Mouse (Mus musculus) embryo, embryonic 10 days (tissue): Measurements from ENCODE around the gene Kctd19.
A peak's percentile ranks its signal among the peaks of the same experiment; 100 is the strongest.

Experiments used
- DNase-seq: peaks from one replicate; pipeline ENCODE4 v3.0.0-alpha.2; 2015; ENCODE audit warnings: low spot score

Gene Kctd19

GRCm38 (mm10) chr8:105422006-105422405, 8.7 kb upstream of the Kctd19 start:
- DNase-seq, result no peak

- DNase-seq, result no peak
These were observed 6.5 kb upstream of the Kctd19 start for GRCm38 (mm10) chr8:105419800-105420199.

DNA sequence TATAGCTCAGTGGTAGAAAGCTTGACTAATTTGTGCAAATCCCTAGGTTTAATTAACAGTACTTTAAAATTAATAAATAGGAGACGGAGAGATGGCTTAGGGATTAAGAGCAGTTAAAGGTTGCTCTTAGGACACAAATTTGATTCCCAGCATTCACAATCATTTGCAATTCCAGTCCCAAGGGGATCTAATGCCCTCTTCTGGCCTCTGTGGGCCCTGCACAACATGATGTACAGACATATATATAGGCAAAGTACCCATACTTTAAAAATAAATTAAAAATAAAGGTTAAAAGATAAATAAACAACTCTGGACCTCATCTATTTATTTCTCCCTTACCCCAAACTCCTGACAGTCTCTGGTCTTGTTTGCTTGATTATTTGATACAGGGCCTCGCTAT, 5.7 kb upstream of the Kctd19 start:
- no peak for DNase-seq

- DNase-seq, result no peak
These were observed 3.4 kb downstream of the Kctd19 start for GRCm38 (mm10) chr8:105409947-105410346.

DNA sequence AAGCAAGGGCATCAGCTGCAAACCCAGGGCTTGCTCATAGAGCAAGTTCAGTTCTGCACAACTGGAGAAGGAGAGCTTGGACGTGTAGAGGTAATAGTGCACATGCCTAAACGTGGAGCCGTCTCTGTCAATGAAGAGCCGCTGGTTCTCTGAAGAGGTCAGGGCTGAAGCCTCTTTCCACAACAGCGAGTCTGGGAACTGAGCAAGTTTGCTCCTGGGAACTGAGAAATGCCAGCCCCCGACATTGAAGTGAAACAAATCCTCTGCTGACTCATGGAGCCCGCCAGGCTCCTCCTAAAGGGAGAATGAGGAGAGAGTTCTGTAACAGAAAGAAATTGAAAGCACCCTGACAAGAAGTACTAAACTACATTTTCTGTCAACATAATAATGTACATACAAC, 5.0 kb downstream of the Kctd19 start:
- DNase-seq, result no peak

DNA sequence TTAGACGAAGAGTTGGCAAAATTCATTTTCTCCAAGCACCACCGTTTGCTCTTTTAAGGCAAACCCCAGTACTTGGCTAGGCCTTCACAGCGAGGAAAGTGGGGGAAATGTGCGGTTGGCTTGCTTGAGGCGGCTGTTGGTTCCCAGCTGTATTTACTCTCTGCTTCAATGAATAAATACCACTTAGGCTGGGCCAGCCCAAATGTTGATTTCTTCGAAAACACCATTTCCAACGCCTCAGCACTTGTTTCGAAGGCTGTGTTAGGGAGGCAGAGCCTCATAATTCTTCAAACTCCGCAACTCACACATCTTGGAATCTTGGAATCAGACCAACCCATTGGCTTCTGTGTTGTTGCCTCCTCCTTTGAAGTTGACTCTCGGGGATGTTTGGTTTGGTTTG, 6.9 kb downstream of the Kctd19 start:
- DNase-seq, result no peak

GRCm38 (mm10) chr8:105404496-105404895, 8.8 kb downstream of the Kctd19 start:
- no peak for DNase-seq

DNA sequence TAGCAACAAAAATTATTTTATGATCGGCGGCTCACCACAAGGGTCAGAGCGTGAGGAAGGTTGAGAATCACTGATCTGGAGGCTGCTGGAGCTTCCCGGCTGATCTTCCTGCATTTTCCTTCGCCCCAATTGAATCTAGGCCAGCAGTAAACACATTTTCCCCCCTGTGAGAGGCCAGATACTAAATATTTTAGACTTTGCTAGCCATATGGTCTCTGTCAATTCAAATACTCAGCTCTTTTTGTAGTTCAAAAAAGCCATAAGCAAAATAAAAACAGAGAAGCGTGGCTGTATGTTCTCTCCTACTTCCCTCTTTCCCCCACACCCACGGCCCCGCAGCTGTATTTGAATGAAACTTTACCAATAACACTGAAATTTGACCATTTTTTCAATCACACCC, 9.8 kb downstream of the Kctd19 start:
- no peak for DNase-seq

DNA sequence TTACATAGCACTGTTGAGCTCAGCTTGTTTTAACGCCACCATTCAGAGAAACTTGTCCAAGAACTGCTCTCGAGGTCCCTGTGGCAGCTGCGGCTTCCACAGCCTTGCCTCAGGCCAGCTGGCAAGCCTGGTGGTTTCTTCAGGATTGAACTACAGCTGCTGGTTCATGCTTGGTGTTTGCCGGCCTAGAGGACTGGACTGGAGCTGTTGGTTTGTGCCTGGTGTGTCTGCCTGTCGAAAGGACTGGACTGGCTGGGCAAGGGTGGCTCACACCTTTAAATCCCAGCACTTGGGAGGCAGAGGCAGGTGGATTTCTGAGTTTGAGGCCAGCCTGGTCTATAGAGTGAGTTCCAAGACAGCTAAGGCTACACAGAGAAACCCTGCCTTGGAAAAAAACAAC, 13.3 kb downstream of the Kctd19 start:
- DNase-seq, result no peak

DNA sequence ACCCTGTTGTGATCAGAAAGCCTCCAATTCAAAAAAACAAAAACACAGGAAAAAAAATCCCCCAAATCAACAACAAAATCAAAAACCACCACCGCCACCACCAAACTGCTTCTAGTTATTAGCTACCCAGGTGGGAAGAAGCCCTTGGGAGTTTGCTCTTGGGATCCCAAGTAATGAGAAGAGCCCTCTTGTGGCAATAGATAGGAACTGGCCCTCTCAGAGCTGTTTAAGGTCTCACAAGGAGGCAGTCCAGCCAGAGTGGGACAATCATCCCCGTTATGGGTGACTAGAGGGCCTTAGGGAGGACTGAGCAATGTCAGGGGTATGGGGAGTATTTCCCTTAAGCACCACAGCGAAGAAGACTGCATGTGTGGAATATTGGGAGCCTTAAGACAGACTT, 15.6 kb downstream of the Kctd19 start:
- peak; percentile 62 for DNase-seq

- no peak for DNase-seq
These were observed 19.4 kb downstream of the Kctd19 start for GRCm38 (mm10) chr8:105393915-105394314.

DNA sequence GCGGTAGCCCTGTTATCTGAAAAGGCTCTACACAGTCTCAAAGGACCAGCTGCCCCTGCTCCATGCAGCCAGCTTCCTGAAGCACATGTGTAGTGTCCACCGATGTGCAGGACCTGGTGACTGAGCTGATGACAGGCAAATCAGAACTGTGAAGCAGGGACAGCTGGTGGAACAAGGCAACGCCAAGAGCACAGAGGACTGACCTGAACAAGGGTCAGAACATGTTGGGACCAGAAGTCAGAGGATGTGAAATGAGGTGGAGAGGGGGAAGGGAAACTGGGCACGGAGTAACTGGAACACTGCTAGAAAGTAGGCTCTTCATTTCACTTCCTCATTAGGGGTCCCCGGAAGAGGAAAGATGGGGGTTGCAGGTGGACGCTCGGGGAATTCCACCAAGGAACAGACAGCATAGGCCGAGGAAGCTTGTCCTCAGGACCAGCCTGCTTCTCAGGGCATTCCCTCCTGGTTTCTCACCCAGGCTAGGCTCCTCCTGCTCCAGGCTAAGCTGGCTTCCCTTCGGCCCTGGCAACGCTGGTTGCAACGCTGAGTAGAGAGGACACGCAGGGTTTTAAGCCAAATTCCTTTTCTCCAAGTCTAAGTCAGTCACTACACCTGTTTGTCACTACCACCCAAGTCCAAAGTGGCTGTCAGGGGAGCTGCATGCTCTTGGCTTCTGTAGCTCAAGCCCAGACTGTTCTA, 20.1 kb downstream of the Kctd19 start:
- DNase-seq, result no peak

- no peak for DNase-seq
These were observed 24.2 kb downstream of the Kctd19 start for GRCm38 (mm10) chr8:105389096-105389495.

GRCm38 (mm10) chr8:105387151-105387550, 26.2 kb downstream of the Kctd19 start:
- no peak for DNase-seq

- no peak for DNase-seq
These were observed 29.2 kb downstream of the Kctd19 start for GRCm38 (mm10) chr8:105384070-105384469.

DNA sequence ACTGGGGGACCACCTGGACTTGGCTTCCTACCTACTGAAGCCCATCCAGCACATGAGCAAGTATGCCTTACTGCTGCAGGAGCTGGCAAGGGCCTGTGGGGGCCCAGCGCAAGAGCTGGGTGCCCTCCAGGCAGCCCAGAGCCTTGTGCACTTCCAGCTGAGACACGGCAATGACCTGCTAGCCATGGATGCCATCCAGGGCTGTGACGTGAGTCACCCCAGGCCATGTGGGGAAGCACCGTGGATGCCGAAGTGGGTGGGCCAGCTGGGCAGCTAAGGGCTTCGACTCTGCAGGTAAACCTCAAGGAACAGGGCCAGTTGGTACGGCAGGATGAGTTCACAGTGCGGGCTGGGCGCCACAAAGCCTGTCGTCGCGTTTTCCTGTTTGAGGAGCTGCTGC, 33.0 kb downstream of the Kctd19 start:
- no peak for DNase-seq

- no peak for DNase-seq
These were observed 34.6 kb downstream of the Kctd19 start for GRCm38 (mm10) chr8:105378673-105379072.

DNA sequence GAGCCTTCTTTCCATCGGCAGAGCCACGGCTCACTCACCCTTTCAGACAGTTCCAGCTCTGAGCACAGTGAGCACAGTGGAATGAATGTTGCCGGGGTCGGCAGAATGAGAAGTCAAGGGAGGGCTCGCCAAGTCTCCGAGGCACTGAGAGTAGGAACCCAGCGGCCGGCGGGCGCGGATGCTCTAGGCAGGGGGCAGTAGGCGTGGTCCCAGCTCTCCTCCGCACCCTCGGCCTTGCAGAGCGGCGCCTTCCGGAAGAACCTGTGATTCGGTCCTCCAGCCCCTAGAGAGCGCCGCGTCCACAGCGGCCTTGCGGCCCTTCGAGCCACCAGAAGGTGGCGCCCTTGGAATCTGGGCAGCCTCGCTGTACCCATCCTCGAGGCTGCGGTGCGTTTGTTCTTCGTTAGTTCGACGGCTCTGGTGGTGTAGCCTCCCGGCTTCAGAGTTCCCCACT, 38.8 kb downstream of the Kctd19 start:
- DNase-seq, result peak; percentile 70

DNA sequence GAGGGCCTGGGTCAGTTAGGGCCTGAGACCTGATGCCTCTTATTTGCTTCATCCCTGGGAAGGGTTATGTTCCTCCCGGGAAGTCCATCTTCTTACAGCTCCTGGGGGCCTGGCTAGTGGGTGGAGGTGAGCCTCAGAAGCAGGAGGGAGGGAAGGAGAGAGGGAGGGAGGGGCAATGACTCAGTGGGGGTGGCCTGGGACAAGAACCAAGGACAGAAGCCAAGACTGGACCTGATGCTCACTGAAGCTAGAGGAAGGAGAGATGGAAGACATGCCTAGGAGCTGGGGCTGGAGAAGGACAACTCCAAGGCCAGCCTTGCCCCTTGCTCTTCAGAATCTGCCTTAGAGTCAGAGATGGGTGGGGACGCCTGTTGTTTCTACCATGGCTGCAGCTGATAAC, 40.3 kb downstream of the Kctd19 start, which contains the start of gene Plekhg4:
Gene Plekhg4, plus strand, starts transcription at position 243 of the 400 bp plus-strand sequence.
- no peak for DNase-seq

DNA sequence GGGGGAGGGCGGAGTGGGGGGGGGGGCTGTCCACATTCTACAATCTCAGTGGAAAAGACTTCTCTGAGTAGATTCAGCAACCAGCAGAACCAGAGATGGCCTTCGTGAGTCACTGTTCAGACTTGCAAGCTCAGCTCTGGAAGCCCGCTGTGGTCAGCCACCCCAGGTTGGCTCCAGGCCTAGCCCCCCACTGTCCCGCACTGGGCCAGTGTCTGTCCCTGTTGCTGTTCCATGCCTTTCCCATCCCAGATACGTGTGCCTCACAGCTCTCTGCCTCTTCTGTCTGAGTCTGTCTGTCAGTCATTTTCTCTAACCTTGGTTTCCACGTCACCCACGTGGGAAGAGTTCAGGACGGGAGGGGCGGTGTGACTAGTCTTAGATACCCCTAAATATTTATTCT, 40.8 kb downstream of the Kctd19 start:
- no peak for DNase-seq

- peak; percentile 32 for DNase-seq
These were observed 46.2 kb downstream of the Kctd19 start for GRCm38 (mm10) chr8:105367107-105367506.

GRCm38 (mm10) chr8:105361751-105362702, 51.3 kb downstream of the Kctd19 start:
- DNase-seq, result no peak

DNA sequence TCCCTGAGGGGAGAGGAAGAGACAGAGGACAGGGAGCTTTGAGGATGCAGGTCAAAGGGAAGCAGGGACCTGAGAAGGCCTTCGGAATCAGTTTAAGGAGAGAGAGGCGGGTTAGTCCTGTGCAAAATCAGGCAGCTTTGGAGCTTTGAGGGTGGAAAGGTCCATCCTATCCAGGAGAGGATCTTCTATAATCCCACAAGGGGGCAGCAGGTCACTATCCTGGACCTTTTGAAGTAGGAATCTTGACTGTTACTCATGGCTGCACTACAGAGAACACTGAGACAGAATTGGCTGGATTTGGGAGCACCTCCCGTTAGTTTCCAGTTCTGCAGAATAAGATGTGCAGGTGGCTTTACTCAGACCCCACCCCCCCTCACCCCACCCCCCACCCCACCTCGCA, 53.7 kb downstream of the Kctd19 start:
- DNase-seq, result peak; percentile 76
